Mouse (Mus musculus): Measurements from ENCODE around the gene Bcl7c. TPM values are rescaled to one million over a fixed set of nuclear protein-coding genes. Genes with fewer than 3 reads are reported as not detected.

Bcl7c gene
- polyA plus RNA-seq, 1 experiment from 2014 or later: 42.2 TPM

- Histone ChIP-seq H3K27ac (replicated peaks) (no peak overlapping the region), H3K4me3 (ENCODE audit: low read depth, low read length) (no peak overlapping the region), H3K9ac (ENCODE audit: low read length) (no peak overlapping the region), H3K36me3 (ENCODE audit: control insufficient read depth, insufficient read depth, low read length) (no peaks in the 10 kb centered on the region), H3K4me1 (replicated peaks; ENCODE audit: control insufficient read depth, insufficient read depth) (0 out of 2 replicates have a peak, but pooled peaks cover 2% of the 10 kb centered on the region), H3K9me3 (ENCODE audit: control insufficient read depth, low read length) (no peaks in the 10 kb centered on the region), H3K4me2 (replicated peaks; ENCODE audit: low read depth) (no peak overlapping the region), H3K27me3 (ENCODE audit: control insufficient read depth, insufficient read depth, low read length) (no peaks in the 10 kb centered on the region)
- 88% methylated on average over 13 of the region's 13 CpGs for WGBS
- ATAC-seq (ENCODE audit: low FRiP score, low TSS enrichment) (no peak), DNase-seq (ENCODE audit: low spot score) (no peak)
- no peak for TF ChIP-seq CTCF (IDR thresholded peaks at IDR 0.05; ENCODE audit: low read depth)
- no peak for TF ChIP-seq EP300 (optimal IDR thresholded peaks at IDR 0.05)
These were observed 28.2 kb downstream of the Bcl7c start for GRCm38 (mm10) chr7:127680541-127680940.

- Histone ChIP-seq H3K9me3 (ENCODE audit: control insufficient read depth, low read length) (no peaks in the 10 kb centered on the region), H3K27me3 (ENCODE audit: control insufficient read depth, insufficient read depth, low read length) (no peaks in the 10 kb centered on the region)
- WGBS: 83% methylated on average over 2 of the region's 2 CpGs
These were observed 29.9 kb downstream of the Bcl7c start for GRCm38 (mm10) chr7:127678811-127679210.

GRCm38 (mm10) chr7:127677609-127678008 lies 31.1 kb downstream of the Bcl7c start:
- H3K27me3 ChIP-seq (ENCODE audit: control insufficient read depth, insufficient read depth, low read length): no peaks in the 10 kb centered on the region
- WGBS: 77% methylated on average over 4 of the region's 4 CpGs
- ATAC-seq (ENCODE audit: low FRiP score, low TSS enrichment): no peak

More at GRCm38 (mm10) chr7:127678811-127679210, 29.9 kb downstream of the Bcl7c start:
- H3K4me3 ChIP-seq (ENCODE audit: low read depth, low read length): no peak overlapping the region
- ATAC-seq (ENCODE audit: low FRiP score, low TSS enrichment) (no peak), DNase-seq (ENCODE audit: low spot score) (no peak)
- no peak for TF ChIP-seq CTCF (IDR thresholded peaks at IDR 0.05; ENCODE audit: low read depth)
- H3K4me2 ChIP-seq (replicated peaks; ENCODE audit: low read depth): no peak overlapping the region
- H3K36me3 ChIP-seq (ENCODE audit: control insufficient read depth, insufficient read depth, low read length): no peaks in the 10 kb centered on the region
- no peaks in the 10 kb centered on the region for H3K4me1 ChIP-seq (replicated peaks; ENCODE audit: control insufficient read depth, insufficient read depth)
- H3K9ac ChIP-seq (ENCODE audit: low read length): no peak overlapping the region
- no peak overlapping the region for H3K27ac ChIP-seq (replicated peaks)

GRCm38 (mm10) chr7:127677077-127677476 lies 31.7 kb downstream of the Bcl7c start:
- TF ChIP-seq EP300 (optimal IDR thresholded peaks at IDR 0.05) (no peak), CTCF (IDR thresholded peaks at IDR 0.05; ENCODE audit: low read depth) (peak; percentile 74)
- no peak overlapping the region for H3K9ac ChIP-seq (ENCODE audit: low read length)
- 68% methylated on average over 6 of the region's 6 CpGs for WGBS
- no peaks in the 10 kb centered on the region for H3K36me3 ChIP-seq (ENCODE audit: control insufficient read depth, insufficient read depth, low read length)
- no peak for ATAC-seq (ENCODE audit: low FRiP score, low TSS enrichment)
- peak; percentile 64 for DNase-seq (ENCODE audit: low spot score)
- no peak overlapping the region for H3K4me3 ChIP-seq (ENCODE audit: low read depth, low read length)
- H3K4me1 ChIP-seq (replicated peaks; ENCODE audit: control insufficient read depth, insufficient read depth): no peaks in the 10 kb centered on the region
- no peaks in the 10 kb centered on the region for H3K27me3 ChIP-seq (ENCODE audit: control insufficient read depth, insufficient read depth, low read length)
- no peak overlapping the region for H3K27ac ChIP-seq (replicated peaks)
- H3K4me2 ChIP-seq (replicated peaks; ENCODE audit: low read depth): no peak overlapping the region
- no peaks in the 10 kb centered on the region for H3K9me3 ChIP-seq (ENCODE audit: control insufficient read depth, low read length)

More at GRCm38 (mm10) chr7:127677609-127678008, 31.1 kb downstream of the Bcl7c start:
- Histone ChIP-seq H3K36me3 (ENCODE audit: control insufficient read depth, insufficient read depth, low read length) (no peaks in the 10 kb centered on the region), H3K9me3 (ENCODE audit: control insufficient read depth, low read length) (no peaks in the 10 kb centered on the region), H3K4me2 (replicated peaks; ENCODE audit: low read depth) (no peak overlapping the region), H3K9ac (ENCODE audit: low read length) (no peak overlapping the region), H3K4me3 (ENCODE audit: low read depth, low read length) (no peak overlapping the region), H3K4me1 (replicated peaks; ENCODE audit: control insufficient read depth, insufficient read depth) (no peaks in the 10 kb centered on the region), H3K27ac (replicated peaks) (no peak overlapping the region)
- DNase-seq (ENCODE audit: low spot score): no peak
- TF ChIP-seq EP300 (optimal IDR thresholded peaks at IDR 0.05) (no peak), CTCF (IDR thresholded peaks at IDR 0.05; ENCODE audit: low read depth) (no peak)

GRCm38 (mm10) chr7:127675391-127675811 lies 33.3 kb downstream of the Bcl7c start:
- peak; percentile 56; the same call in 1 of the 2 replicates for ATAC-seq (ENCODE audit: low FRiP score, low TSS enrichment)
- no peaks in the 10 kb centered on the region for H3K36me3 ChIP-seq (ENCODE audit: control insufficient read depth, insufficient read depth, low read length)
- H3K27ac ChIP-seq (replicated peaks): peak overlapping the region; percentile 56; the same call in 1 of the 2 replicates
- H3K9ac ChIP-seq (ENCODE audit: low read length): no peak overlapping the region
- no peak for DNase-seq (ENCODE audit: low spot score)
- H3K27me3 ChIP-seq (ENCODE audit: control insufficient read depth, insufficient read depth, low read length): no peaks in the 10 kb centered on the region
- H3K4me1 ChIP-seq (replicated peaks; ENCODE audit: control insufficient read depth, insufficient read depth): no peaks in the 10 kb centered on the region
- WGBS: 70% methylated on average over 9 of the region's 9 CpGs
- no peaks in the 10 kb centered on the region for H3K9me3 ChIP-seq (ENCODE audit: control insufficient read depth, low read length)
- H3K4me2 ChIP-seq (replicated peaks; ENCODE audit: low read depth): no peak overlapping the region
- no peak for TF ChIP-seq EP300 (optimal IDR thresholded peaks at IDR 0.05)
- TF ChIP-seq CTCF (IDR thresholded peaks at IDR 0.05; ENCODE audit: low read depth): no peak
- H3K4me3 ChIP-seq (ENCODE audit: low read depth, low read length): no peak overlapping the region

GRCm38 (mm10) chr7:127674977-127675376 lies 33.8 kb downstream of the Bcl7c start:
- no peaks in the 10 kb centered on the region for H3K36me3 ChIP-seq (ENCODE audit: control insufficient read depth, insufficient read depth, low read length)
- H3K4me1 ChIP-seq (replicated peaks; ENCODE audit: control insufficient read depth, insufficient read depth): no peaks in the 10 kb centered on the region
- H3K9ac ChIP-seq (ENCODE audit: low read length): no peak overlapping the region
- 3% methylated on average over 5 of the region's 5 CpGs for WGBS
- no peak overlapping the region; the same call in 1 of the 2 replicates for H3K27ac ChIP-seq (replicated peaks)
- no peaks in the 10 kb centered on the region for H3K27me3 ChIP-seq (ENCODE audit: control insufficient read depth, insufficient read depth, low read length)
- H3K4me2 ChIP-seq (replicated peaks; ENCODE audit: low read depth): no peak overlapping the region
- H3K9me3 ChIP-seq (ENCODE audit: control insufficient read depth, low read length): no peaks in the 10 kb centered on the region
- peak; percentile 73; the same call in 1 of the 2 replicates for ATAC-seq (ENCODE audit: low FRiP score, low TSS enrichment)
- no peak overlapping the region for H3K4me3 ChIP-seq (ENCODE audit: low read depth, low read length)
- DNase-seq (ENCODE audit: low spot score): peak; percentile 83
- TF ChIP-seq EP300 (optimal IDR thresholded peaks at IDR 0.05) (no peak), CTCF (IDR thresholded peaks at IDR 0.05; ENCODE audit: low read depth) (peak; percentile 99)
